Mouse (Mus musculus): ENCODE measurements around the gene Bhmt2.

- no peak for TF ChIP-seq CTCF (IDR thresholded peaks at IDR 0.05; ENCODE audit: low read depth)
- no peak for TF ChIP-seq EP300 (IDR thresholded peaks at IDR 0.05; ENCODE audit: low read depth)
Measured at GRCm38 (mm10) chr13:93698866-93699265, 24.8 kb upstream of the Bhmt2 start.

All from liver, postnatal 0 days (tissue).